Mouse (Mus musculus) T-cell, adult 2 months (primary cell): ENCODE data around the gene Car15.

Experiments
- DNase-seq: peaks from one replicate; pipeline ENCODE4 v3.0.0; 2022; ENCODE audit warnings: low spot score

The Car15 gene

DNA sequence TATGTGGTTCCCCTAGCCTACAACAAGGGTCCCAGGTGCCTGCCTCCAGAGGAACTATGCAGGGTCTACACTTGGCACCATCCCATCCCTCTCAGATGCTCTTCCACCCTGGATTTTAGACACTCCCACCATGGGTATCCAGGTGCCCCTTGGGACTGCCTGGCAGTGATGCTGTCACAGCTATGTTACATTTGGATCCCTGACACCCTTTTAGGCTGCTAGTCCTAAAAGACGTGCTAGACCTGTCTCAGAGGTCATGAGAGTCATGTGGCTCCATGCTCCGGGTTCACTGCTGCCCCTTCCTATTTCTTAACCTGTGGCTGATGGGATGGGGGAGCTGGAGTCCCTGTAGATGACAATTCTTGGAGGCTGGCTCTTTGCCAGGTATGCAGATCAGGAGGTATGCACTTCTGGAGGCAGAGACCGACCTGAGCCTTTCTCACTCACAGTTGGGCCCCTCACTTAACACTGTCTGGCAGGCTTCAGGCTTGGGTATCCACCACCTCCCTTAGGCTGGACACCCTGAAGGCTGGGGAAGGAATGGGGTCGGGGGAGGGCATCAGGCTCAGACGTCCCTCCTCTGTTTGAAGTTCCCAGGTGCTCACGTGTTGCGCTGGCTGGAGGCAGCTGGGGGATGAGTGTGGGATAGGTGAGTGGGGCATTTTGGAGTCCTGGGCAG, 36.2 kb downstream of the Car15 start:
- DNase-seq: no peak

DNA sequence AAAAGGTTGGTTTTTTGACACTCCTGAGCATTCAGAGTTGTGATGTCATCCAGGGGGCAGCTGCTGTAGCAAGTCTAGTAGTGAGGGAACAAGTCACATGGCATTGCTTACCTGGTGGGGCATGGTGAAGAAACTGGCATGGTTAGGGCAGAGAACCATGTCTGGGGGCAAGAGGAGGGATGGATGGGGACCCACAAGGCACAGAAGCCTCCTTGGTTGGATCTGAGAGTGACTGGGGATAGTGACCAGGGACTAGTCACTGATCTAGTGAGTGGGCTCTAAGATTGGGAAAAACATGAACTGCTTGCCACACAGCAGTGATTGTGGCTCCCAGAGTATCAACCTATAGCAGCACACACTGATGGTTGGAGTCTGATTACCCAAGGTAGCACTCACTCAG, 38.6 kb downstream of the Car15 start:
- no peak for DNase-seq

DNA sequence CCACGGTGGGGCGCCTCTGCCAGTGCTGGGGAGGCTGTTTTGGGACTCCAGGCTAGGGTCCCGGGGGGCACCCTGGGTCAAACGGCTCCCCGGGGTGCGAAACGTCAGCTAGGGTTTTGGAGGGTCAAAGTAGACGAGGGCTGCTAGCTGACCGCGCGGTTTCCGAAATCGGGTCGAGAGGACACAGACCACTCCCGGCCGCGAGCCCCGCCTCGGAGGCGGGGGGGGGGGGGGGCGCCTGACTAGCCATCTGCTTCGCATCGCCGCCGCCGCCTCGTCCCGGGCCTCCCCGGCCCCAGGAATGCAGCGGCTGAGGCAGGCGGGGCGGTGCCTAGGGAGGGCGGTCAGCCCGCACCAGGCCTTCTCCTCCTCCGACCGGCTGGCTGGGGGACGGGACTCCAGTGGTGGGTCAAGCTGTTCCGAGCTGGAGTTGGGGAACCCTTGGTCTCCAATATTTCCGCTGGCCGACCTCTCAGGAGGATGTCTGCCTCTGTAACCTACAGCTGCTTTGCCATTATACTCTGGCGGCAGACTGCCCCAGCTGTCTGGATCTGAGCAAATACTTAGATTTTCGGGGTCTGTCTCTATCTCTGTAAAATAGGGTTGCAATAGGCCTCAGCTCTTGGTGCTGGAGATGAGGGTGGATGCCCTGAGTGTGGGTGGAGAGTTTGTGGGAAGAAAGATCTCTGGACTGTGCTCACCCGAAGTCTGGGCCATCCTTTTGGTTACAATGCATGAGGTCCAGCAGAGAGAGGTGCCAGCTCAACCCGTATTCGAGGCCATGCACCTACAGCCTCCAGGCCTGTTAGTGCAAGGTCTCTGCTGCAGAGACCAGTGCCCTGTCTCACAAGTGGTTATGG, 39.6 kb downstream of the Car15 start:
- no peak for DNase-seq

DNA sequence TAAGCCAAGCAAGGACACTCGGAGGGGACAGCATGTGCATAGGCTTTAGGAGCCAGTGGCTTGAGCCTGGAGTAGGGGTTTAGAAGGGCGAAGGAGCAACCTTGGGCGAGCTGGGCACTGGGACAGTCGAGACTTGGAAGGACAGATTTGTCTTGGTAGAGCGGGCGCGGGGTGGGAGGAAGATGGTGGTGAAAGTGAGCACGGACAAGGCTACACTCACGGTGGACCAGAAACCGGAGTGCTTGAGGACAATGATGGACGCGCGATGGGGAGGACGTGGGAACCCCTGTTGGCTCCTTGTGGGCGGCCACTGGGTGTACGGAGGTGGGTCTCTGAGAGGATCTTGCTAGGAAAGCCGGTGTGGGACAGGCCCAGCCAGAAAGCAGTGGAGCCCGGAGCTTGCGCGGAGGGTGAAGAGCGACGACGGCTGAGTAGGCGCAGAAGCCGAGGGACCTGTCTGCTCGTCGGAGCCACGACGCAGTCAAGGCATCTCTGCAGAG, 40.3 kb downstream of the Car15 start:
- no peak for DNase-seq

DNA sequence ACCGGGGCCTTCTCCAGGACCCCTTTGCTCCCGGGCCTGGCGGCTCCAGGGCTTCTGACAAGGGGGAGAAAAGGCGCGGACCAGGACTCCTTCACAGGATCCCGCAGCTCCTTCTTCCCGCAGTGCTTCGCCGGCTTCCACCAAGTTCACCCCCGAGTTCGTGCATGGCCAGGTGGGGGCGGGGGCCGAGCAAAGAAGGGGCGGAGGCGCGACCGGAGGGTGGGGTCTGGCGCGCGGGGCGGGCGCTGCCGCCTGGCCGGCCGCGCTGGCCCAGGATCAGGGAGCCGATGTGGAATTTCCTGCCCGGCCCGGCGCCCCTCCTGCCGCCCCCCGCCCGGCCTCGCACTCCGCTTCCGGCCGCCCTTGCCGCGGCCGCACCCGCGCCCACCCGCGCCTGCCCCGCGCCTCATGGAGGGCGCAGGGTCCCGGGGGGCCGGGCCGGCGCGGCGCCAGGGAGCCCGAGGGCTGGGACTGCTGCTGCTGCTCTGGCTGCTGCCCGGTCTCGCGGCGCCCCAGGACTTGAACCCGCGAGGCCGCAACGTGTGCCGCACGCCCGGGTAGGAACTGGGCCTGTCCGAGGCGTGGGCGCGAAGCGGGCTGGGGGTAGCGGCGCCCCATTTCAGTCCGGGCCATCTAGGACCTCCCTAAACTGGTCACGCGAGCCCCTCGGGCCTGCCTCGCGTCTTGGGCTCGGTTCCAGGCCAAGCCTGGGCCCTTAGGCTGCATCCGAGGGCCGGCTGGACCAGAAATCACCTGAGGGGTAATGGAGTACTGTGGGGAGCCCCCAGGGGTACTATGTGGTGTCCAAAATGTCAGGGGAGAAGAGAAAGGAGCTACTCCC, 41.0 kb downstream of the Car15 start, which contains the start of gene Scarf2:
Gene Scarf2, plus strand, starts transcription at position 312 of the 841 bp plus-strand sequence.
- DNase-seq: no peak

DNA sequence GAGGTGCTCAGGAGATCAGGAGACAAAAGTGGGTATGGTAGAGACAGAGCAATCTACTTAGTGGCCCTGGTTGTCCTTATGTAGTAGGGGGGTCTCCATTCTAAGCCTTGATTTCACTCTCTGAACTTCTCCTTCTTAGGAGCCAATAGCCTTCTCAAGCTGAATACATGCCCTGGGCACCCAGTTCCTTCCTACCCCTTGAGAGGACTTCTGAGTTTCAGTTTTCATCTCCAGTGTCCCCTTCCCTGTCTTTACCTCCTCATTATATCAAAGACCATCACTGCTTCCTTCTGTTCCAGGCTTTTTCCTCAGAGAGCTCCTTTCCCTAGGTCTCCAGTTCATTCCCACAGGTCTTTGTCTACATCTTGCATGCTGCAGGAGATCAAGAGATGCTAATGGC, 41.6 kb downstream of the Car15 start:
- no peak for DNase-seq

DNA sequence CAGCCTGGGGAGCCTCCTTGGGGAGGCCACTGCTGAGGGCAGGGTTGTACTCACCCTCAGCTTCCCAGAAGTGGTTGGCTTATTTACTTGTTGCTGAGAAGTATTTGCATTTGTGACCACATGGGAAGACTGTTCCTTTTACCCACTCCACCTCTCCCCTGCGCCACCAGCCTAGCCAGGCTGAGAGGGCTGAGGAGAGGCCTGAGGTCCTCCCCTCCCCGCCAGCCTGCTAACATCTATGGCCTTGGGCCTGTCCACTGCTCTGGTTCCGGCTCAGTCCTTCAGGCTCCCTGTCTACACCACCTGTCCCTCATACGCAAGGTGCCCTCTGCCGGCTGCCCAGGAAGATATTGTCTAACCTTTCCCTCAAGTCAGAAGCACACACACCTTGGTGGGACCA, 42.5 kb downstream of the Car15 start:
- no peak for DNase-seq

DNA sequence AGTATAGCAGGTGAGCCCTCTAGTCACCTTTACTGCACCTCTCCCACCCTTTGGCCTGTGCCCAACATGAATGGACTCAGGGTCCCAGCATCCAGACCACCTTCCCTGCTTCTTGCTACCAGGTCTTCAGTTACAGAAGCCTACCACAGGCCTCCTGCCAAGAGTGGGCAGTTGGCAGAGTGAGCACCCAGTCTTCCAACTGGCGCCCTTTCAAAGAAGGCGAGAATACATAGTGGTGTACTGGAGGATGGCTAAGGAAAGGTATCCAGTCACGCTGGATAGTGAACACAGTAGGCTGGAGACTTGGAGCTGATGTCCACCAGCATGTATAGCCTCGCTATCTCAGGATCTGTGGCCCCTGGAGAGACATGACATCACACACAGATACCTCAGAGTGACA, 44.1 kb downstream of the Car15 start:
- DNase-seq: no peak

DNA sequence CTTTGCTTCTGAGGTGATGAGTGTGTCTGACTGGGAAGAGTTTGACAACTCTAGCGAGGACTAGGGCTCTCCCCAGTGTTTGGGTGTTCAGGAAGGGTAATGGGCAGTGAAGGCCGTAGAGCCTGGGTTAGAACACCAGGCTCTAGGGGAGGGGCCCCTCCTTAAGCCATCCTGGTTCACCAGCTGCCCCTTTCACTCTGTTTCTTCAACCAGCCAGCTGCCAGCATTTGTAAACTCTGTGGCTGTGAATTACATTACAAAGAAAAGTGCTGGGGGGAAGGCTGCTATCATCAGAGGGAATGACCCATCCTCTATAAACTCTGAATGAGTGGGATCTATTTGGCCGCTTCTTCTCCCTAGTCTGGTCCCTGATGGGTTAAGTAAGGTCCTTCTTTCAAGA, 45.4 kb downstream of the Car15 start:
- no peak for DNase-seq

DNA sequence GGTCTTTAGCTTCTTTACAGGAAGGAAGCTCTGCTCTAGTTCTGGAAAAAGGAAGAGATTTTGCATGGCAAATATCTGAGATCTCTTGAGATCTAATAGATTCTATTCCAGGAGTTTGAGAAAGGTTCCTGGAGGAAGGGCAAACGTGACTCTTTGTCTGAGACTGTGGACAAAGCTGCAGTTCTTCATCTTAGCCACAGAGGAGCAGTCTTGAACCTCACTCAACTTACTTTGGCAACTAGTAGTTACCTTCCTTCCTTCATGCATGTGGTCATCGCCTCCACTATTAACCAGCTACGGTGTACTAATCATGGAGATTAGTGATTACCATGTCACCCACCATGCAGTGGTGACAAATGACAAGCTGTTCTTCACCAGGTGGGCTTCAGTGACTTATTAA, 52.8 kb downstream of the Car15 start:
- DNase-seq: no peak
